Mouse (Mus musculus) heart, adult 2 months (tissue): ENCODE measurements around the gene Arhgap19.

Experiments used
- CTCF ChIP-seq: fragments of 200-600 bp; IDR thresholded peaks from 2 replicates; pipeline ENCODE4 v1.8.1; 2022; ENCODE audit warnings: antibody characterized with exemption, mild to moderate bottlenecking, moderate library complexity
- POLR2A ChIP-seq: fragments of 200-500 bp; IDR thresholded peaks from 2 replicates; pipeline ENCODE4 v1.6.1; 2011; ENCODE audit warnings: mild to moderate bottlenecking, low read depth, low read length, control low read depth; ENCODE audit not compliant: insufficient read depth

DNA sequence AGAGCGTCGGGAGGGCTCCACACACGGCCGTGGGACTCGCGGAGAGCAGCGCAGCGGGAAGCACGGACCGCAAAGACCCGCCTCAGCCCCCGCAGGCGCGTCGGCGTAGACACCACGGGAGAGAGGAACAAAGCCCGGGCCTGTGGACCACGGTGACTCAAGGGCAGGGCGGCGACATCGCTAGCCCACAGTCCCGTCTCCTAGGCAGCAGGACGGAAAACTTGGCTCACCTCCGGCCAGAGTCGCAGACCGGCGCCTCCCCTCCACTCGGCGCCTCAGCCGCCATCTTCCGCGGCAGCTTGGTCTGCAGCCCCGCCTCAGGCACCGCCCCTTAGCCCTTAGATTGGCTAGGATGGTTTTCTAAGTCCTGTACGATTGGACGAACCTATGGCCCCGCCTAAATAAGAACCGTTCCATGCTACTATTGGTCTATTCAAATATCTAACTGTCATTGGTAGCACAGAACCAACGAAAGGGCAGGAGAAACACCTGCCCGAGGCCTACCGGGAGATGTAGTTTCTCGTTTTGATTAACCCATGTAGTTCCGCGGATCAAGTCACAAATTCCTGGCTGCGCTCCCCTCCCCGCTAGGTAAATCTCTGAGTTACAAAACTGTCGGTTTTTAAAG lies at the start of gene Arhgap19:
- TF ChIP-seq POLR2A: peak; percentile 50; the same call in 1 of the 2 replicates
- no peak for TF ChIP-seq CTCF
